Mouse (Mus musculus) hematopoietic stem cell, adult 5-6 weeks (primary cell): Measurements from ENCODE around the gene Ddx5. TPM values are rescaled to one million over a fixed set of nuclear protein-coding genes. Genes with fewer than 3 reads are reported as not detected.
"Not testable (repeated sequence)": the region's sequence is repeated elsewhere in the genome, so short reads cannot be mapped to it uniquely, and the experiment has no call there.

Source experiments
- ATAC-seq, 2 experiments: fragments of 125-278 bp in 1 of 2; replicated peaks in 1 of 2; 2 replicates each; pipeline ENCODE4 v1.8.0; 2016 to 2017; ENCODE audit warnings: inconsistent platforms in 2 of 2, mild to moderate bottlenecking in 2 of 2, moderate number of reproducible peaks in 2 of 2, low read depth in 1 of 2, moderate TSS enrichment in 1 of 2; ENCODE audit not compliant: low FRiP score in 2 of 2, poor library complexity in 2 of 2, severe bottlenecking in 2 of 2, insufficient read depth in 1 of 2, low TSS enrichment in 1 of 2
- total RNA-seq: library from RNA; stranded (forward); fragments of 172-1452, 232-1000 nt; gene quantifications from 2 replicates; pipeline ENCODE4 v1.2.3, GENCODE M21; 2017

Gene Ddx5
- total RNA-seq, 1 experiment from 2014 or later, result 1,945 TPM

DNA sequence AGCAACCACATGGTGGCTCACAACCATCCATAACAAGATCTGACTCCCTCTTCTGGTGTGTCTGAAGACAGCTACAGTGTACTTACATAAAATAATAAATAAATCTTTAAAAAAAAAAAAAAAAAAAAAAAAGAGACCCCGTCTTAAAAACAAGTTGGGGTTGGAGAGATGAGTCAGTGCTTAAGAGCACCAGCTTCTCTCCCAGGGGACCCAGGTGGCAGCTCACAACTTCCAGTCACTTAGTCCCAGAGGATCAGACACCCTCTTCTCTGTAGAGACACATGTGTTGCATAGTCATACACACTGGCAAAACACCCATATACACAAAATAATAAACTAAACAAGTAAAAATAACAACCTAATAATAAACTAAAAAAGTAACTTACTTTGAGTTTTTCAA, 18.5 kb upstream of the Ddx5 start:
- ATAC-seq, result not testable (repeated sequence)

DNA sequence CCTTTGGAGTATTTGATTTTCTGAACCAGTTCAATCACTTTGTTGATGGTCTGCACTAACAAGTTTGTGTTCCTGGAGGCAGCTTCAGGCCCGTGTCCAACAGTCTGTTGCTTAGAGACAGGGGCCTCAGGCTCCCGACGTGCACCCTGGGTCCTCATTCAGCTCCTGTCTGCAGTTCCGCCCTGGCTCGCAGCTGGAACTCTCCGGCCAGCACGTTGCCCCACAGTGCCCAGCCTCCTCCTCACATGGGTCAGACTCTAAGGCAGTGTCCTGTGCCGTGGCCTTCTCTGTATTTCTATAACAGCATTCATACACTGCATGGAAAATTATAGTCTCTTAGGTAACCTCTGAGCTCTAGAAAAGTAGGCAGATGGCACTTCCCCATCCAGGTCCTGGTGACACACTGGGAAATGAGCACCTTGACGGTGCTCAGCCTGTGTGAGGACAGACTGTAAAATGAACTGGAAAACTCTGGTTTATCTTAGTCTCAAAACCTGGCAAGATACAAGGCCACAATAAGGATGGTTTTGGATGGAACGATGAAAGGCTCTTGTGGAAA, 13.2 kb upstream of the Ddx5 start:
- ATAC-seq, result no peak; a peak in 1 of 4 replicates

DNA sequence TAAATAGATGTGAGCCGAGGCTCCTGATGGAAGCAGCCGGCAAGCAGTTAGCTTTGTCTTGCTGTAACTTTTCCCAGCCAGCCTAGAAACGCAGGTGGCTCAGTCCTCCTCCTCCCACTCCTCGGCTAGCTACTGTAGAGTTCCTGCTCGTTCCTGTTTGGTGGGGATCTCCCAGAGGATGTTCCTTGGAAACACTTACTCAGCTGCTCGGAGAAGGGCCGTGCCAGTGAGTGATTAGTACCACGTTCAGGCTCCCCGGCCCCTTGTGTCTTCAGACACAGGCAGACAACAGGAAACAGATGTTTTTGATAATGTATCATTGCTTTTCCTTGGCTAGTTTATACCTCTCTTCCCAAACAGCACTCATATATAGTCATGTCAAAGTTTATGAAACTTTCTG, 6.7 kb upstream of the Ddx5 start:
- no peak for ATAC-seq

DNA sequence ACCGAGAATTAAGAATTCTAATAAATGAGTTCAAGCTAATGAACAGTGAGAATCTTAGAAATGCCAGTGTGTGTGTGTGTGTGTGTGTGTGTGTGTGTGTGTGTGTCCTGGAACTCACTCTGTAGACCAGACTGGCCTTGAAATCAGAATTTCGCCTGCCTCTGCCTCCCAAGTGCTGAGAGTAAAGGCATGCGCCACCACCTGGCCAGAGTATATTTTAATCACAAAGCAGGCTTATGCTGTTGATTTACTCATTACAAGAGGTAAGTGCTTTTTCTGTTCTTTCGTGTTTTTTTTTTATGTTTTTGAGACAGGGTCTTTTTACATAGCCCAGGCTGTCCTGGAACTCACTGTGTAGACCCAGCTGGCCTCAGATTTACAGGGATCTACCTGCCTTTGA, 4.9 kb upstream of the Ddx5 start:
- ATAC-seq, result no peak

DNA sequence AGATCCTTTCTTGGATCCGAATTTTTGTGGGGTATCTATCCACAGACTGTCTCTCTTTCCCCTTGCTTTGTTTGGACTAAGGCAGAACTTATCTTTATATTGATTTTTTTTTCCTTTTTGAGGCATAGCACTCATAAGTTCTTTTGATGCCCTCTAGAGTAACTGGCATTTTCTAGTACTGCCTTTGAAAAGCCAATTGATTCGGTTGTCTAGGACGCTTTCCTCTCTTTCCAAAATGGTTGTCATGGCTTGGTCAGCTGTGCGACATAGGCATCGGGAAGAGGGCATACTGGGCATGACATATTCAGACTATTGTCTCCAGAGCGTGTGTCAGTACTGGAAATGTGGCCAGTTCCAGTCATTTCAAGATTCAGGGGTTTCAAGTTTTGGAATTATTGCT, 664 bp upstream of the Ddx5 start:
- ATAC-seq, result no peak

DNA sequence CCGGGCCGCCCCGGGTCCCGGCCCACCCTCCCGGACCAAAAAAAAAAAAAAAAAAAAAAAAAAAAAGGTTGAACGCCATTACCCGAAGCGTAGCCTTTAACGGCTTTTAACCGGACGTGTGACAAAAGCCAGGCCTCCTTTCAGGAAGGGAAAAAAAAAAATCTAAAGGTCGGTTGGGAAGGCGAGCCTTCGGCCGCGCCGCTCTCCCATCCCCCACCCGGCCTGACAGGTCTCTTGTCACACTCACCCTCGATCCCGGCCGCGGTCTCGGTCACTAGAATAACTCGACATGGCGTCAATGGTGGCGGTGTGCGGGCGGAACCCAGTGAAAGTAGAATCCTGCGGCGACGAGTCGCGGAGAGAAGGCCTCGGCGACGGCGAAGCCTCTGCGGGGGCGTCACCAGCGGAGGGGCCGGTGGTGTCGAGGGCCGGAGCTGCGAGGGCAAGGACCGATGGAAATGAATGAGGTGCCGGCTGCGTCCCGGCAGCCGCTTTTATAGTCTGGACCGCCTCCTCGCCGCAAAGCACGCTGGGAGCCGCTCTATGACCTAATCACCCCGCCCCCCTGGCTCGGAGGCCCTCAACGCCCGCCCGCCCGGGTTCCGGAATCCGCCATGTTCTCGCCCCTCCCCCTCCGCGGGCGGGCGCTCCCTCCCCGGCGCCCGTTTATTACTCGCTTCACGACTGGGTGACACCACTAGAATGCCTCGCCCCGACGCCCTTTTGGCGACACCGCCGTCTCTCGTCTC, 785 bp downstream of the Ddx5 start:
- peak; percentile 52 to 68 for ATAC-seq

DNA sequence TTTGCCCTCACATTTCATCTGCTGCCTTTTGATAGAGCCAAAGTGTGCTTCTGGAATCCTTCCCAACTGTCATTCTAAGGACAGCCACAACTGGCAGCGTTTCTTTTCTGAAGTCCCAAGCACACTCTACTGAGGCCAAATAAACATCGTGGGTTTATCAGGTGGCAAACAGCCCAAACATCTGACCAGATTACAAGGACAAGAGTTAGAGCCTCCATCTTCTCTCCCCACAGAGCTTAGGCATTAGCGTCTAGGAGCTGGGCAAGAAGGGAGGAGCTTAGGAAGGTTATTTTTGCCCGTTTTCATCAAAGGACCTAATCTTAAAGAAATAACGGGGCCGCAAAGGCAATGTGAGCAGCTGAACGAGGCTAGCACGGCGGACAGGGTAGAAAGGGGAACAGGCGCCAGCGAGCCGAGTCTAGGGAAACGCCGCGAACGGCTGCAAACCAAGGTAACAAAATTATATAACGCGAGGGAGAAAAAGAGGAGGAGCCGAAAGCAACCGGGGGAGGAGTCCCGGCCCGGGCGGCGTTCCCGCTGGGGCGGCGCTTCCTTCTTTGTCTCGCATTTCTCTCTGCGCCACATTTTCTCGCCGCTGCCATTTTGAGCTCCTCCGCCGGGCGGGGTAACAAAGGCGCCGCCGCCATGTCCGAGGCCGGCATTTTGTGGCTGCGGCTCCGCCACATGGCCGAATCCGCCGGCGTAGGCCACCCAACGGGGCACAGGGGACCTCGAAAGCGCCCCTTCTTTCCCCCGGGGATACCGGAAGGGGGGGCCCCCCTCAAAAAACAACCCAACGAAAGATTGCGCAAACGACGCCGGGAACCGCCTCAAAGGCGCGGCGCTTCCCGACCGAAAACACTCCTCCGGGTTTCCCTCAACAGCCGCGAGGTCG, 1.6 kb downstream of the Ddx5 start:
- peak; percentile 6 to 15 for ATAC-seq

DNA sequence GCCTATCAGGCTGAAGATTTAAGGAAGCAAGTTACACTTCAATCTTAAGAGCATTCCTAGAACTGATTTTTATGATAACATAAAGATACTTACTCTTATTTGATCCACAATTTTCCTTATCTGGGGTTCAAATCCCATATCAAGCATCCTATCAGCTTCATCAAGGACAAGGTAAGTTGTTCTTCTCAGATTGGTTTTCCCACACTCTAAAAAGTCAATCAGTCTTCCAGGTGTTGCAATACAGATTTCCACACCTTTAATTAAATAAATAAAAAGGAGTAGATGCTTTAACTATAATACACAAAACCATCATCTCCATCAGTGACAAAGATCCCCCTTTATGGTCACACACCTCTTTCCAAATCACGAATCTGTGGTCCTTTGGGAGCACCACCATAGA, 3.9 kb downstream of the Ddx5 start:
- no peak for ATAC-seq

GRCm38 (mm10) chr11:106784476-106784875, 4.5 kb downstream of the Ddx5 start:
- ATAC-seq, result no peak

GRCm38 (mm10) chr11:106782841-106783764, 5.9 kb downstream of the Ddx5 start:
- no peak for ATAC-seq

DNA sequence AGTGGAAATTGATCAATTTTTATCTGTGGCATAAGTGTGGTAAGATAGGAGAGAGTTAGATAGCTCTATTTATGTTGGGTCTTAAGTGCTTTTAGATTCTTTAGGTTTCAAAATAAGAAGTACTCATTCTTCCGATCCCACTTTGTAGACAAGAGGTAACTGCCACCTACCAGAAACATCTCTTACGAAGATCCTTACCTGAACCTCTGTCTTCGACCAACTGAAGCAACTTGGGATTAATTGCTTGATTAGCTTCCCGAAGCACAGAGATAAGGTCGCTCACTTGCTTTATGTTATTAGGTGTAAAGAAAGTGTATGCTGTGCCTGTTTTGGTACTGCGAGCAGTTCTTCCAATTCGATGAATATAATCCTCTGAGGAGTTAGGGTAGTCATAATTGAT, 6.7 kb downstream of the Ddx5 start:
- ATAC-seq, result not testable (repeated sequence)

- ATAC-seq, result no peak
Observed at GRCm38 (mm10) chr11:106780590-106781220, 8.3 kb downstream of the Ddx5 start.

DNA sequence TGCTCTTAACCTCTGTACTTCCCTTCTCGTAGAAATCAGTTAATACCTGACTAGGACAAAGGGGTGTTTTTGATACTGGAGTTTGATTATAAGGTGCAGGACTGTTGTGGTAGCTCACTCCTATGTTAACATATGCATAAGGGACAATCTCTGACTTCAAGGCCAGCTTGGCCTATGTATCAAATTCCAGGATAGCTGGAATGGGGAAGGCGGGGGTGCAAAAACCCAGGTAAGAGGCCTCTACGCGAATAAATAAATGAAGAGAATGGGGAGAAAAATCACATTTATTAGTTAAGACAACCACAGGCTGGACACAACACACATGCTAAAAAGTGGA, 8.9 kb downstream of the Ddx5 start:
- no peak; a peak in 1 of 4 replicates for ATAC-seq

DNA sequence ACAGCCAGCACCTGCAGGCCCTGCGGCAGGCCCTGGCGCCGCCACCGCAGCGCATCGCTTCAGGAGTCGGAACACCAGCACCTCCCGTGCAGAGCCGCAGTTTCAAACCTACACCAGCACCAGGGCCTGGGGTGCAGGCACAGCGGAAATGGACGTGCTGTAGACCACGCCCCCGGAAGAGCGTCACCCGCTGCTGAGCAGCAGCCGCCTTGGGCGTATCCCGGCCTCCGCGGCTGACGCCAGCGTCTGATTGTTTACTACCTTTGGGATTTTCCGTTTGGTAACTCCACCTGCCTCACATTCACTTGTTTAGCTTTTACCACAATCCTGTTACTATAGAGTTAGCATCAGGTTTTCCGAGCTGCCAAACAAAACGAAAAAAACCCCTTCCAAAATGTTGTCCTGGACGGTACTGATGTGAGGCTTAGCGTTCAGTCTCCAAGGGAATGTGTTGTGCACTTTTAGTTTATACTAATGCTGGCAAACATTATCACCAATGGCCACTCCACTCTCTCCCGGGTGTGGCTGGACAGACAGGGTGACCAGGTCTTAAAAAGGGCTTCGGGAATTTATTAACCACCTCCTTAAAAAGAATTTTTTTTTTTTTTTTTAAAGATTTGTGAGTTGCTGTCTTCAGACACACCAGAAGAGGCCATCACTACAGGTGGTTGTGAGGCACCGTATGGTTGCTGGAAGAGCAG, 9.4 kb downstream of the Ddx5 start, which contains the start of gene Polg2:
Polg2 (minus strand) TSS at position 150 of the 701 bp plus-strand sequence.
- ATAC-seq, result peak; percentile 82 to 90

DNA sequence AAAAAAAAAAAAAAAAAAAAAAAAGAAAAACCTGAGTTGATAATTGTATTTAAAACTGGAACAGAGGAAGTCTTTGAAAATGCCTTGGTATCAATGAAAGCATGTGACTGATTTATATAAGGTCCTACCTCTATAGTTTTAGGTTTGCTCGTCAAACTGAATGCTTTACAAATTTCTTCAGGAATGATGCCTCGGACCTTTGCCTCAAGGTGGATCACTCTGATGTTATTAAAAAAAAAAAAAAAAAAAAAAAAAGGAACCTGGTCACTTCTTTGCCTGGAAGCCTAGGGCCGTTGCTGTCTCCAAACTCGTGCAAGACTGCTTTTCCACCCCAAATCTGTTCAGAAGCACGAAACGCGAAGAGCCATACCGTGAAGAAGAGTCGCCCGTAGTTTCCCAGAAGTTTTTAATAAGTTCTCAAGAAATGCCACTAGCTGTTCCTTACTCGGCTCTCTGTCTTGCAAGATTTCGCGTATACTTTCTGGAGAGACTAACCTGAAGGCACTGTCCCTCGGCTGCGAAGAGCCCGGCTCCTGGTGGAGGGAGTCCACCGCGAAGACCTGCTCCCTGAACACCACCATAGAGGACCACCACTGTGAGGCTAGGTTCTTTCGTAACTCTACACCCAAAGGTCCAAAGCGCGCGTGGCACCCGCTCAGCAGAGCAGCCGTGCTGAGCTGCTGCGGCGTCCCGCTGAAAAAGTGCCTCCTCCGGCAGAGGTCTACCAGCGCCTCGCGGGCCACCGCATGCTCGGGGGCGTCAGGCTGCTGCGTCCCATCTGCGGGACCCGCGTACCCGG, 10.2 kb downstream of the Ddx5 start:
- peak in 1 of 2 experiments; percentile 5; a peak in 2 of 4 replicates for ATAC-seq

GRCm38 (mm10) chr11:106778132-106778531, 10.9 kb downstream of the Ddx5 start:
- no peak for ATAC-seq
